Mouse (Mus musculus) kidney, adult 2 months (tissue): Measurements from ENCODE around the gene Serpinf1.

Experiments used
- CTCF ChIP-seq: fragments of 200-500 bp; conservative IDR thresholded peaks from 2 replicates; pipeline ENCODE4 v1.5.1; 2011; ENCODE audit warnings: low read depth, mild to moderate bottlenecking, control low read depth, low read length, moderate library complexity, mixed read lengths; ENCODE audit not compliant: insufficient read depth, insufficient read length
- POLR2A ChIP-seq: fragments of 200-500 bp; IDR thresholded peaks from one replicate; pipeline ENCODE4 v1.6.1; 2011; ENCODE audit warnings: low read depth, low read length, control low read depth

DNA sequence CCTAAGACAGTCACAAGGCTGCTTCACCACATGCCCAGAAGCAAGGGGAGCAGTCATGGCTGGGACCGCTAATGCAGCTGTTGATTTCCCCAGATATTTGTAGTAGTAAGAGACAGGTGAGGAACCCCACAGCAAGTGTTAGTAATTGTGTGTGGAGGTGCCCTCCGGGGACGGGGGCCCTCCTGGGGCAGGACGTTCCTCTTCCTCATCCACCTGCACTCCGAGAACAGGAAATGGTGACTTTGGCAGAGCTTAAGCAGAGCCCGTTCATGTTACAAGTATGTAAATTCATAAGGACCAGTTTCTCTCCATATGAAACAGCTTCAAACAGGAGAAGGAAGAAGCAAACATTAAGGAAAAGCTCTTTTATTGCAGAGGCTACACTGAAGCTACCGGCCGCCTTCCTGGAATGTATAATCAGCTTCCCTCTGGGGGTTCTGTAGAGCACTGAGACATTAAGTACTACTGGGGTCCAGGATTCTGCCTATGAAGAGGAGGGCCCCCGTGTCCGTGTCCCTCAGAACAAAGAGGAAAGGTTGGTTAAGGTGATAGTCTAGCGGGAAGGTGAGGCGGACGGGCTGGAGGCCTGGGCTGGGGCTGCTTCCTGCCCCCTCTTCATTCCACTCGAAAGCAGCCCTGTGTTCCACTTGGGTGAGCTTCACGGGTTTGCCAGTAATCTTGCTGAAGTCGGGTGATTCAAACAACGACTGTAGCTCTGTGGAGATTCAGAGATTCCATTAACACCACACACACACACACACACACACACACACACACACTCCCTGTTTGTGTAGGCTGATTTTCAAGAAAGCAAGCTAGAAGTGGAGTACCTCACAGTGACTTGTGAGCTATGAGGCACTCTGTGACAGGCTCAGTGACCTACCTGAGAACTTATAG lies 12.6 kb downstream of the Serpinf1 start:
- TF ChIP-seq POLR2A (no peak), CTCF (no peak)
